Mouse (Mus musculus): ENCODE measurements at regions not wholly inside any gene's neighbourhood (a gene's known extent, or its start where the extent isn't known, plus 50 kb on each side); places are given as distances from the start of the nearest gene placed in this dataset.

GRCm38 (mm10) chr8:9029156-9029555 is 338.8 kb upstream of the Arglu1 start:
- Histone ChIP-seq H3K4me3 (no peak overlapping the region), H3K9me3 (no peaks in the 10 kb centered on the region), H3K27me3 (peaks cover 5% of the 10 kb centered on the region; the same call in 1 of the 2 replicates), H3K9ac (replicated peaks) (no peak overlapping the region), H3K27ac (replicated peaks) (no peak overlapping the region), H3K4me1 (peaks cover 6% of the 10 kb centered on the region; the same call in 1 of the 2 replicates), H3K4me2 (replicated peaks) (no peak overlapping the region), H3K36me3 (no peaks in the 10 kb centered on the region)
- 95% methylated on average over 4 of the region's 4 CpGs for WGBS
- no peak for ATAC-seq (ENCODE audit: low FRiP score, low read depth)

- Histone ChIP-seq H3K4me3 (no peak overlapping the region), H3K4me1 (peaks cover 6% of the 10 kb centered on the region; the same call in 1 of the 2 replicates), H3K36me3 (no peaks in the 10 kb centered on the region), H3K4me2 (replicated peaks) (no peak overlapping the region), H3K27me3 (peaks cover 5% of the 10 kb centered on the region; the same call in 1 of the 2 replicates), H3K27ac (replicated peaks) (no peak overlapping the region), H3K9ac (replicated peaks) (no peak overlapping the region), H3K9me3 (no peaks in the 10 kb centered on the region)
- no peak for ATAC-seq (ENCODE audit: low FRiP score, low read depth)
- 74% methylated on average over 4 of the region's 4 CpGs for WGBS
These were observed 337.4 kb upstream of the Arglu1 start for GRCm38 (mm10) chr8:9027672-9028071.

DNA sequence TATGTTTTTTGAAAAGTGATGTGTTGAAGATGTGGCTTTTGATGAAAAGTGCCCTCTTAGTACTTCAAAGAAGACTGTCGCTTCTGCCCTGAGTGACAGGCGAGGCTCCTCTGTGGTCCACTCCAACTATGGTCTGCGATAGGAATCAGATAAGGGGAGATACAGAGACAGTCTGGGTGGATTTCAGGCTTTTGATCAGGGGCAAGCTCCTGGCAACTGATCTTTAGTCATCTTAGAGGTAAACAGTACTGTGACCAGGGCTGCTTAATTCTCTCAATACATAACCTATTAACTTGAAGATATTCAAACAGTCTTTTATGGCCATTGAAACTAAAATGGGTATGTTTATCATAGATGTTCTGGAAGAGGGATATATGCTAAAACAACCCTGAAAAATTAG is 335.6 kb upstream of the Arglu1 start:
- H3K27me3 ChIP-seq: peaks cover 5% of the 10 kb centered on the region; the same call in 1 of the 2 replicates
- H3K9ac ChIP-seq (replicated peaks): no peak overlapping the region
- no peak for ATAC-seq (ENCODE audit: low FRiP score, low read depth)
- no peak overlapping the region for H3K27ac ChIP-seq (replicated peaks)
- no peak overlapping the region for H3K4me2 ChIP-seq (replicated peaks)
- no peaks in the 10 kb centered on the region for H3K36me3 ChIP-seq
- H3K4me3 ChIP-seq: no peak overlapping the region
- WGBS: 90% methylated on average over 3 of the region's 3 CpGs
- no peaks in the 10 kb centered on the region for H3K9me3 ChIP-seq
- peaks cover 6% of the 10 kb centered on the region; the same call in 1 of the 2 replicates for H3K4me1 ChIP-seq

DNA sequence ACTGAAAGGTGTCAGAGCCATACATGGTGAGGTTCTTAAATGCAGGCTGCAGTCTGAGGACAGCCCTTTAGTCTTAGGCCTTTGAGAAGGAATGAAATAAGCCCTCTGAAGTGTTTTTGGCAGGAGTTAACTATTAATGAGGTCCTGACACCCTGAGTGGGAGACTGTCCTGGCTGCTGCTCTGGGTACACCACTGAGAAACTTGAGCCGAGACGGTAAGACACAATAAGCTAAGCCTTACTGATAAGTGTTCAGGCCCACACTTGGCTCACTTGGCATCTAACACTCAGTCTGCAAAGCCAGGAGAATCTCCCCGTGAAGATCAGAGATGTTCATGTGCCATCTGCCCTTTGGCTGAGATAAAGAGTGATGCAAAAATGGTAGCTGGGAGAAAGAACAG is 335.1 kb upstream of the Arglu1 start:
- H3K27ac ChIP-seq (replicated peaks): no peak overlapping the region

DNA sequence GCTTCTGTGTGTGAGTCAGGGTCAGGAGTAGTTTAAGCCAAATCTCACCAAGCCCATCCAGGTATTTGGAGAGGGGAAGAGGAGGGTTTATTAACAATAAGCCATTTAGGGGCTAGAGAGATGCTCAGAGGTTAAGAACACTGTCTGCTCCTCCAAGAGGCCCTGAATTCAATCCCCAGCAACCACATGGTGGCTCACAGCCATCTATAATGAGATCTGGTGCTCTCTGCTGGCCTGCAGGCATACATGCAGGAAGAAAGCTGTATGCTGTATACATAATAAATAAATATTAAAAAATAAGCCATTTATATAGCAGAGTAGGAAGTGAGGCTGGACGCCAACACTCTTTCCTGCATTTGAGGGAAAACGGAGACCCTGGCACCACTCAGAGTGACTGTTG is 330.4 kb upstream of the Arglu1 start:
- H3K27me3 ChIP-seq: no peaks in the 10 kb centered on the region
- H3K9me3 ChIP-seq: no peaks in the 10 kb centered on the region
- H3K36me3 ChIP-seq: no peaks in the 10 kb centered on the region
- no peak overlapping the region for H3K27ac ChIP-seq (replicated peaks)
- 88% methylated on average over 2 of the region's 2 CpGs for WGBS
- no peaks in the 10 kb centered on the region for H3K4me1 ChIP-seq
- no peak overlapping the region for H3K9ac ChIP-seq (replicated peaks)
- H3K4me3 ChIP-seq: no peak overlapping the region
- no peak overlapping the region for H3K4me2 ChIP-seq (replicated peaks)
- ATAC-seq (ENCODE audit: low FRiP score, low read depth): no peak

More for the DNA sequence above, 335.1 kb upstream of the Arglu1 start:
- whole genome bisulfite sequencing: 76% methylated on average over 3 of the region's 3 CpGs
- no peak overlapping the region for H3K4me2 ChIP-seq (replicated peaks)
- peaks cover 3% of the 10 kb centered on the region; the same call in 1 of the 2 replicates for H3K4me1 ChIP-seq
- H3K27me3 ChIP-seq: peaks cover 5% of the 10 kb centered on the region; the same call in 1 of the 2 replicates
- H3K9ac ChIP-seq (replicated peaks): no peak overlapping the region
- H3K4me3 ChIP-seq: no peak overlapping the region
- no peak for ATAC-seq (ENCODE audit: low FRiP score, low read depth)
- H3K36me3 ChIP-seq: no peaks in the 10 kb centered on the region
- no peaks in the 10 kb centered on the region for H3K9me3 ChIP-seq

- H3K27ac ChIP-seq (replicated peaks): no peak overlapping the region
- H3K4me3 ChIP-seq: no peak overlapping the region
- H3K4me1 ChIP-seq: no peaks in the 10 kb centered on the region
- no peaks in the 10 kb centered on the region for H3K36me3 ChIP-seq
- H3K27me3 ChIP-seq: no peaks in the 10 kb centered on the region
- H3K4me2 ChIP-seq (replicated peaks): no peak overlapping the region
- no peaks in the 10 kb centered on the region for H3K9me3 ChIP-seq
- ATAC-seq (ENCODE audit: low FRiP score, low read depth): no peak
- 88% methylated on average over 3 of the region's 3 CpGs for WGBS
- H3K9ac ChIP-seq (replicated peaks): no peak overlapping the region
These were observed 329.9 kb upstream of the Arglu1 start for GRCm38 (mm10) chr8:9020180-9020579.

DNA sequence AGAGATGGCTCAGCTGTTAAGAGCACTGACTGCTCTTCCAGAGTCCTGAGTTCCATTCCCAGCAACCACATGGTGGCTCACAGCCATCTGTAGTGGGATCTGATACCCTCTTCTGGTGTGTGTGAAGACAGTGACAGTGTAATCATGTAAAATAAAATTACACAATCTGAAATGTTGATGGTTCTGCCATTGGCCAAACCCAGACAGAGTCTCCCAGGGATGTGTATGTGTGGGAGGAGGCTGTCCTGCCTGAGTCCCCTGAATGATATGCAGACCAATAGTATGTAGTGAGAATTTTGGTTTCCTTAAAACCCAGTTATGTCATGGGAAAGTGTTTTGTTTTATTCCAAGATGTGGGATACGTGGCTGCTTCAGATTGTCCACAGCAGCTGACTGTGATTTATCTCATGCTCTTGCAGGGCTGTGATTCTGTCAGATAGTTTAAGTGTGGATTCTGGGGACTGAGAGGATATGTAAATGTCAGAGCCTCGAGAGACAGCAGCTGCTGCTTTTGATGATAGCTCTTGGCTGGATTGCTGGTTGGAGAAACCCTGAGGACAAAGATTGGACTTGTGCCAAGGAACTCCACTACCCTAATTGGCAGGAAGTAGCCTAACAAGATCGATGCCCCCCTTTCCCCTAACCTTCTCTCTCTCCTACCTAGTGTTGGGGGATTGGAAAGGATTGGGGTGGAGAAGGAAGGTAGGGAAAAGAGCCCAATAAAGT is 321.6 kb upstream of the Arglu1 start:
- H3K9me3 ChIP-seq: no peaks in the 10 kb centered on the region
- WGBS: 62% methylated on average over 3 of the region's 3 CpGs

DNA sequence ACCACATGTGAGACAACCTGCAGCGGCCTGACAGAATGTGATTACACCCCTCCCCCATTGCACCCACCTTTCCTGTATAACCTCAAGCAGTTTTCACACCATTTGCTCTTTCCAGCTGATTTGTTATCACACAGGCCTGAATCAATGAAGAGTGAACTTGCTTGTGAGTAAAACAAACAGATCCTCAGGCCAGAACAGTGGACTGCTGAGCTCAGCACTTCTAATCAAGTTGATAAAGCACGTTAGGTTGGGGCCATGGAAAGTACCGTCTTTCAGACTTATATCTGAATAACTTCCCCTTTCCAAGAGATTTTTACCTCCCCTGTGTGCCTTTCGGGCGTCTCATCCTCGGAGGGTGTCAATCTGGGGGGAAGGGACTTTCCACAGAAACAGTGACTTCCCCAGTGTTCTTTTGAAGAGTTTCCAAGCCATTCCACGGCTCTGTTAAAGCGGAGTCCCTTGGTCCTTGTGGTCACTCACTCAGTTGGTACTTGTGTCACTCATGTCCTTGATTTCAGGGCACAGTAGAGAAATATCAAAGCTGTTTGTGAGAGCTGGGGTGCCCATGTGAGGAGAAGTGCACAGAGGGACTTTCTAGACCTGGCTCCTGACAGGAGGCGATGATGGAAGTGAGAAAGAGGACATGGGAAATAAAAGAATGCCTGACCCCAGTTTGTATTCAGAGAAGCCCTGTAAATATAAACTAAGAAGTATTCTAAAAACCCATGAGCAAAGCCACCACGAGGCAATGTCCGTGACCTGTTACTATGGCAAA is 317.9 kb upstream of the Arglu1 start:
- Histone ChIP-seq H3K4me2 (replicated peaks) (no peak overlapping the region), H3K4me3 (no peak overlapping the region), H3K9ac (replicated peaks) (no peak overlapping the region), H3K36me3 (no peaks in the 10 kb centered on the region), H3K4me1 (no peaks in the 10 kb centered on the region), H3K27ac (replicated peaks) (no peak overlapping the region), H3K9me3 (no peaks in the 10 kb centered on the region), H3K27me3 (no peaks in the 10 kb centered on the region; the same call in 1 of the 2 replicates)
- no peak for ATAC-seq (ENCODE audit: low FRiP score, low read depth)
- 81% methylated on average over 11 of the region's 11 CpGs for WGBS

More for the DNA sequence above, 321.6 kb upstream of the Arglu1 start:
- Histone ChIP-seq H3K27ac (replicated peaks) (no peak overlapping the region), H3K4me3 (no peak overlapping the region), H3K4me2 (replicated peaks) (no peak overlapping the region), H3K4me1 (no peaks in the 10 kb centered on the region), H3K36me3 (no peaks in the 10 kb centered on the region), H3K27me3 (no peaks in the 10 kb centered on the region; the same call in 1 of the 2 replicates), H3K9ac (replicated peaks) (no peak overlapping the region)
- no peak for ATAC-seq (ENCODE audit: low FRiP score, low read depth)

DNA sequence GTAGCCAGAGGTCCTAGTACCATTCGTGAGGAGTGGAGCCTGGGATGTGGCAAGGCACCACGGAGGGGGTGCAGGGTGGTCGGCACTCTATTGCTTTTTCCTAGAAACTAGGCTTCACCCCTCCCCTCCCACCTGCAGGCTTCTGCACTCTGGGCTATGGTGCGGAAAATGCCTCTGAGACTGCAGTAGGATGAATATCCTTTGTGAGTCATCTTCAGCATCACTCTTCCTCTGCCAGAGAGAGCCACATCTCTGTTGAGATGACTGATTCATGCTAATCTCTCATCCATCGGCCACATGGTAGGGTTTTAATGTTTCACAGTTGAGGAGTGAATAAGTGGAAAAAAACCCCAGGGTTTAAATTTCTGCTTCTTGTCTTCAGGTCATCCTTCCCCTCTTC is 309.6 kb upstream of the Arglu1 start:
- Histone ChIP-seq H3K27me3 (peaks cover 32% of the 10 kb centered on the region), H3K27ac (replicated peaks) (no peak overlapping the region), H3K9ac (replicated peaks) (no peak overlapping the region), H3K4me2 (replicated peaks) (no peak overlapping the region), H3K36me3 (no peaks in the 10 kb centered on the region), H3K9me3 (no peaks in the 10 kb centered on the region), H3K4me1 (peaks cover 5% of the 10 kb centered on the region), H3K4me3 (no peak overlapping the region)
- ATAC-seq (ENCODE audit: low FRiP score, low read depth): no peak
- 75% methylated on average over 5 of the region's 5 CpGs for WGBS

GRCm38 (mm10) chr8:8997621-8998020 is 307.3 kb upstream of the Arglu1 start:
- H3K4me1 ChIP-seq: peaks cover 23% of the 10 kb centered on the region
- H3K27me3 ChIP-seq: peaks cover 37% of the 10 kb centered on the region
- no peaks in the 10 kb centered on the region for H3K9me3 ChIP-seq
- no peak overlapping the region for H3K9ac ChIP-seq (replicated peaks)
- no peak for ATAC-seq (ENCODE audit: low FRiP score, low read depth)
- H3K36me3 ChIP-seq: no peaks in the 10 kb centered on the region
- H3K4me3 ChIP-seq: no peak overlapping the region
- no peak overlapping the region for H3K4me2 ChIP-seq (replicated peaks)
- H3K27ac ChIP-seq (replicated peaks): no peak overlapping the region
- 79% methylated on average over 7 of the region's 7 CpGs for WGBS

GRCm38 (mm10) chr8:8994596-8995189 is 304.4 kb upstream of the Arglu1 start:
- Histone ChIP-seq H3K4me2 (replicated peaks) (peak overlapping the region; percentile 64), H3K27ac (replicated peaks) (peak overlapping the region; percentile 60), H3K27me3 (peaks cover 52% of the 10 kb centered on the region), H3K9ac (replicated peaks) (peak overlapping the region; percentile 53; the same call in 1 of the 2 replicates), H3K4me1 (peaks cover 32% of the 10 kb centered on the region), H3K9me3 (no peaks in the 10 kb centered on the region), H3K36me3 (no peaks in the 10 kb centered on the region), H3K4me3 (peak overlapping the region; percentile 38)
- WGBS: 2% methylated on average over 17 of the region's 17 CpGs
- peak; percentile 86 for ATAC-seq (ENCODE audit: low FRiP score, low read depth)

- Histone ChIP-seq H3K4me1 (peaks cover 32% of the 10 kb centered on the region), H3K9ac (replicated peaks) (no peak overlapping the region), H3K4me3 (0 out of 2 replicates have a peak overlapping the region, but pooled peaks have one; percentile 38), H3K27me3 (peaks cover 52% of the 10 kb centered on the region), H3K4me2 (replicated peaks) (peak overlapping the region; percentile 64), H3K27ac (replicated peaks) (peak overlapping the region; percentile 60), H3K36me3 (no peaks in the 10 kb centered on the region), H3K9me3 (no peaks in the 10 kb centered on the region)
- ATAC-seq (ENCODE audit: low FRiP score, low read depth): peak; percentile 69
- 14% methylated on average over 7 of the region's 7 CpGs for WGBS
These were observed 303.7 kb upstream of the Arglu1 start for GRCm38 (mm10) chr8:8994008-8994407.
